Mouse (Mus musculus): ENCODE data around the gene Sppl2b. TPM values are rescaled to one million over a fixed set of nuclear protein-coding genes. Genes with fewer than 3 reads are reported as not detected.
A peak's percentile ranks its signal among the peaks of the same experiment; 100 is the strongest.

The Sppl2b gene
- total and polyA plus RNA-seq, 2 experiments from 2014 or later, result 24.2 to 44.4 TPM

DNA sequence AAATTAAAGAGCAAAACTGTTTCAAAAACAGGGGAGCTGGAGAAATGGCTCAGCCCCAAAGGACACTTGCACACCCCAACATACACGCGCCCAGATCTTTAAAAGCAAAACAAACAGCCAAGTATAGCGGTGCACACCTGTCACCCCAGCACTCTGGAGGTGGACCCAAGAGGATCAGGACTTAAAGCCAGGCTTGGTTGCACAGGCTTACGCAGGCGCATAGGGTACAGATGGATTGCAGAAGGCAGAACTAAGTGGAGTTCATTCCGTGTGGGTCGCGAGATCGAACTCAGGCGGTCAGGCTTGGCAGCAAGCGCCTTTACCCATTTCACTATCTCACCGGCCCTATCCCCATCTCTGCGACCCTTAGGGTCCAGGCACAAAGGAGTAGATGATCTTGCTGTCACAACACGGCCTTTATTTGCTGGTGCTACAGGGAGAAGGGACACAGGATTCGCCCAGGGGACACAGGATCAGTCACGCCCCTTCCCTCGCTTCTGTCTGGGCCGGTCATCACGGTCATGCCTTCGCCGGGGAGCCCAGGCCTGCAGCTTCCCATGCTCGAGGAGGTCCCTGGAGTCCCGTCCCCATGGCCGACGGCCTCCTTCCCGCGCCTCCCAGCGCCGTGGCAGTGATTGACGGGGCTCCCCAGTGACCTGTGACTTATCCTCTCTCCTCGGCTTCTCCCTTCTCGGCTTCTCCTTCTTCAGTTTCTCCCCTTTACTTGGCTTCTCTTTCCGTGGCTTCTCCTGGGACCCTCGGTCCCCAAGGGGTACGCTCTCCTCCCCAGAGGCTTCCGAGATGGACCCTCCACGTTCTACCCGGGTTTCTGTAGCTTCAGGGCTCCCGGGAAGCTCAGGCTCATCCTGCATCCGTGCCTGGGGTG is 46.7 kb upstream of the Sppl2b start:
- no peaks in the 10 kb centered on the region for H3K27me3 ChIP-seq (ENCODE audit: control insufficient read depth, insufficient read depth, low read length)
- peak overlapping the region; percentile 31; the same call in 1 of the 2 replicates for H3K9ac ChIP-seq (replicated peaks; ENCODE audit: low read depth, low read length)
- no peak for ATAC-seq (ENCODE audit: insufficient read depth, low read depth)
- peak overlapping the region; percentile 95 for H3K4me2 ChIP-seq (ENCODE audit: low read depth, low read length)
- H3K4me1 ChIP-seq (ENCODE audit: control insufficient read depth, insufficient read depth), result peaks cover 35% of the 10 kb centered on the region; the same call in 1 of the 2 replicates
- H3K36me3 ChIP-seq (replicated peaks; ENCODE audit: control insufficient read depth, insufficient read depth, low read length), result peaks cover 15% of the 10 kb centered on the region
- WGBS, result 28% methylated on average over 40 of the region's 40 CpGs
- DNase-seq (ENCODE audit: low spot score), result no peak
- H3K4me3 ChIP-seq (ENCODE audit: low read depth, low read length), result 0 out of 2 replicates have a peak overlapping the region, but pooled peaks have one; percentile 0
- TF ChIP-seq EP300 (IDR thresholded peaks at IDR 0.05; ENCODE audit: low read depth) (no peak), CTCF (IDR thresholded peaks at IDR 0.05; ENCODE audit: low read depth) (no peak)
- no peaks in the 10 kb centered on the region for H3K9me3 ChIP-seq (replicated peaks; ENCODE audit: control insufficient read depth, low read length)
- 0 out of 2 replicates have a peak overlapping the region, but pooled peaks have one; percentile 70 for H3K27ac ChIP-seq (ENCODE audit: low read depth)

DNA sequence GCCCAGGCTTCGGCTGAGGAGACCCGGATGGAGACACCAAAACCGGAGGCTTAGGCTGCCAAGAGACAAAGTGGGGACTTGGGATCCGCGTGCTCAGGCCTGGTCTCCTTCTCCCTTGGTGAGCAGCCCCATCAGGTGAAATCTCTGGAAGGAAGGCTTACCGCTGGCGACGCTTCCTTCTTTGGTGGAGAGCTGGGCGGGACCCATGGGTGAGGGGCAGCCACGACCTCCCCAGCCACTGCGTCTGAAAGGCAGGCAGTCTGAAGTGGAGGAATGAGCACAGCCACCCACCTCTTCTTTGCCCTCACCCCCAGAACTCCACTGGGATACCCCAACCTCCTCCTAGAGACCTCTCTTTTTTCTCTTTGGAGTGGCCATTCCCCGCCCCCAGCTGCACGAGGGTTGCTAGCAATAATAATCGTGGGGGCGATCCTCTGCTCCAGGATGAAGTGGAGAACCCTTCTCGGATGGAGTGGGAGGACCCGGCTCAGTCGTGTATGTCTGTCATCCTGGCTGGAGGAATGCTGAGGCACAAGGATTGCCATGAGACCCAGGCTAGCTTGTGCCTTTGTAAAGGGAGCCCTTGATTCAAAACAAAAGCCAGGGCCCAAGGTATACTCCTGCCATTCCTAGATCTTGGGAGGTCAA is 46.0 kb upstream of the Sppl2b start:
- peaks cover 8% of the 10 kb centered on the region for H3K36me3 ChIP-seq (replicated peaks; ENCODE audit: control insufficient read depth, insufficient read depth, low read length)
- H3K27me3 ChIP-seq (ENCODE audit: control insufficient read depth, insufficient read depth, low read length), result no peaks in the 10 kb centered on the region
- 9% methylated on average over 18 of the region's 18 CpGs for WGBS
- H3K9me3 ChIP-seq (replicated peaks; ENCODE audit: control insufficient read depth, low read length), result no peaks in the 10 kb centered on the region
- peak overlapping the region; percentile 95 for H3K4me2 ChIP-seq (ENCODE audit: low read depth, low read length)
- H3K9ac ChIP-seq (replicated peaks; ENCODE audit: low read depth, low read length), result peak overlapping the region; percentile 31; the same call in 1 of the 2 replicates
- ATAC-seq (ENCODE audit: insufficient read depth, low read depth), result no peak
- no peak for TF ChIP-seq CTCF (IDR thresholded peaks at IDR 0.05; ENCODE audit: low read depth)
- TF ChIP-seq EP300 (IDR thresholded peaks at IDR 0.05; ENCODE audit: low read depth), result no peak
- H3K27ac ChIP-seq (ENCODE audit: low read depth), result no peak overlapping the region
- no peak overlapping the region for H3K4me3 ChIP-seq (ENCODE audit: low read depth, low read length)
- no peak for DNase-seq (ENCODE audit: low spot score)
- peaks cover 35% of the 10 kb centered on the region; the same call in 1 of the 2 replicates for H3K4me1 ChIP-seq (ENCODE audit: control insufficient read depth, insufficient read depth)

DNA sequence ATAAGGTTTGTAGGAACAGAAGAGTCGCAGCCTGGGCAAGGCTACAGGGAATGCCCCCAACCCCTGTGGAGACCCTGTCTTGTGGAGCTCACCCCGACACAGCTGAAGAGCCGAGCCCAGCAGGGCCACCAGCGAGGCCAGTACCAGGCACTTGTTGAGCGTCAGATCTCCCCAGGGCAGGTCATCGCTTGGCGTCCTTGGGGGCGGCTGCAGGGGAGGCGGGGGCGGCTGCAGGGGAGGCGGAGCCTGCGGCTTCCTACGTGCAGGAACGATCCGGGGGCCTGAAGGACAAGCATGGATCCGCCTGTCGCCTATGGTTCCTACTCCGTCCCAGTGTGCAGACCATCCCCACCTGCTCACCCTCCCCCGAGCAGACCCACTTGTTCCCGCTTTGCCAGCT is 45.0 kb upstream of the Sppl2b start:
- H3K4me1 ChIP-seq (ENCODE audit: control insufficient read depth, insufficient read depth), result peaks cover 35% of the 10 kb centered on the region; the same call in 1 of the 2 replicates

DNA sequence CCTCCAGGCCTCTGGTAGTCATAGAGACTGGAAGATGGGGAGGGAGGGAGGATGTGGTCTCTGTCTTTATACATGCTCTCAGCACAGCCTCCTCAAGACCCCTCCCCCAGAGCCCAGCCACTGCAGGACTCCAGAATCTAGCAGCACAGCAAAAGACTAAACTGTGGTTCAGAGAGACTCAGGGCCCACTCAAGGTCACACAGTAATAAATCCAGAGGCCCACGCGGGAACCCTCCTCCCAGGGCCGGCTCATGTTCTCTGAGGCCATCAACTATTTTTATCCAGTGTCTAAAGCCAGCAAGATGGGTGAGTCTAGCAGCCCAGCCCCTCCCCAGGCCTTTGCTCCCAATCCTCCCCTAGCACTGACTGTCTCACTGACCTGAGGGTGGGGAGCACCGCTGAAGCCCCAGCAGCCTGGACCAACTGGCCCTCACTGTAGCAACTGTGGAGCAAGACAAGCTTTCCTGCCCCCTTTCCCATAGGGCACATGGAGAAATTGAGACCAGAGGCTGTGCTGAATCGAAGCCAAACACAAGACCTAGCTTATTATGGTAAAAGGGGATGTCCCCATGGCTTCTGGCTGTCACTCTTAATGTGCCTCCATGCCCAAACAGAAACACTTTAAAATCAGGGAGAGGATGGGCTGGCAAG is 42.6 kb upstream of the Sppl2b start:
- ATAC-seq (ENCODE audit: insufficient read depth, low read depth), result no peak
- H3K9ac ChIP-seq (replicated peaks; ENCODE audit: low read depth, low read length), result peak overlapping the region; percentile 36; the same call in 1 of the 2 replicates

More for the DNA sequence above, 45.0 kb upstream of the Sppl2b start:
- no peak for DNase-seq (ENCODE audit: low spot score)
- Histone ChIP-seq H3K36me3 (replicated peaks; ENCODE audit: control insufficient read depth, insufficient read depth, low read length) (no peaks in the 10 kb centered on the region), H3K27ac (ENCODE audit: low read depth) (no peak overlapping the region), H3K27me3 (ENCODE audit: control insufficient read depth, insufficient read depth, low read length) (no peaks in the 10 kb centered on the region), H3K9me3 (replicated peaks; ENCODE audit: control insufficient read depth, low read length) (no peaks in the 10 kb centered on the region), H3K9ac (replicated peaks; ENCODE audit: low read depth, low read length) (peak overlapping the region; percentile 40; the same call in 1 of the 2 replicates), H3K4me3 (ENCODE audit: low read depth, low read length) (peak overlapping the region; percentile 21; the same call in 1 of the 2 replicates), H3K4me2 (ENCODE audit: low read depth, low read length) (peak overlapping the region; percentile 54)
- ATAC-seq (ENCODE audit: insufficient read depth, low read depth), result no peak
- no peak for TF ChIP-seq EP300 (IDR thresholded peaks at IDR 0.05; ENCODE audit: low read depth)
- no peak for TF ChIP-seq CTCF (IDR thresholded peaks at IDR 0.05; ENCODE audit: low read depth)
- WGBS, result 6% methylated on average over 19 of the region's 20 CpGs

DNA sequence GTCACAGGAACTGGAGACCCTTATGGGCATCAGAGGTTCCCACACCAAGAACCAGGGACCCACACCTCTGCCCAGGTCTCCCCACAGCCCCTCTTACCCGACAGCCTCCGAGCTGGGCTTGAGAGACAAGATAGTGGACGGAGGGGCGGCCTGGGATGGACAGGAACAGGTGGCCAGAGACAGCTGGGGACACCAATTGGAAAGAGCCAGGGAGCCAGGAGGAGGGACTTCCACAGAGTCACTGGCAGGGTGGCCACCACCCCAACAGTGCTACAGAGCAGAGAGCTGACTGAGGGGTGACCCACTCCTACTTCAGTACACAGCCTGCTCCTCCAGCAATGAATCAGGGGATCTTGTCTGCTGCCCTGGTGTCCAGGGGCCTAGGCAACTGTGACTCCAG is 41.7 kb upstream of the Sppl2b start, which contains the start of gene Jsrp1:
TSS of gene Jsrp1 (minus strand) at position 133 of the 400 bp plus-strand sequence.
- DNase-seq (ENCODE audit: low spot score) (no peak), ATAC-seq (ENCODE audit: insufficient read depth, low read depth) (no peak)
- H3K4me1 ChIP-seq (ENCODE audit: control insufficient read depth, insufficient read depth), result 0 out of 2 replicates have a peak, but pooled peaks cover 19% of the 10 kb centered on the region
- H3K27me3 ChIP-seq (ENCODE audit: control insufficient read depth, insufficient read depth, low read length), result no peaks in the 10 kb centered on the region
- TF ChIP-seq EP300 (IDR thresholded peaks at IDR 0.05; ENCODE audit: low read depth) (no peak), CTCF (IDR thresholded peaks at IDR 0.05; ENCODE audit: low read depth) (no peak)
- no peaks in the 10 kb centered on the region for H3K9me3 ChIP-seq (replicated peaks; ENCODE audit: control insufficient read depth, low read length)
- H3K4me3 ChIP-seq (ENCODE audit: low read depth, low read length), result no peak within 1 kb of the TSS
- no peak within 1 kb of the TSS for H3K4me2 ChIP-seq (ENCODE audit: low read depth, low read length)
- H3K36me3 ChIP-seq (replicated peaks; ENCODE audit: control insufficient read depth, insufficient read depth, low read length), result no peaks in the 10 kb centered on the region
- no peak within 1 kb of the TSS for H3K27ac ChIP-seq (ENCODE audit: low read depth)
- WGBS, result 82% methylated on average over 4 of the region's 4 CpGs
- peak within 1 kb of the TSS; percentile 36; the same call in 1 of the 2 replicates for H3K9ac ChIP-seq (replicated peaks; ENCODE audit: low read depth, low read length)

More for the DNA sequence above, 42.6 kb upstream of the Sppl2b start:
- TF ChIP-seq EP300 (IDR thresholded peaks at IDR 0.05; ENCODE audit: low read depth) (no peak), CTCF (IDR thresholded peaks at IDR 0.05; ENCODE audit: low read depth) (no peak)
- Histone ChIP-seq H3K4me1 (ENCODE audit: control insufficient read depth, insufficient read depth) (0 out of 2 replicates have a peak, but pooled peaks cover 25% of the 10 kb centered on the region), H3K4me3 (ENCODE audit: low read depth, low read length) (no peak overlapping the region), H3K4me2 (ENCODE audit: low read depth, low read length) (no peak overlapping the region), H3K36me3 (replicated peaks; ENCODE audit: control insufficient read depth, insufficient read depth, low read length) (no peaks in the 10 kb centered on the region), H3K27ac (ENCODE audit: low read depth) (no peak overlapping the region), H3K27me3 (ENCODE audit: control insufficient read depth, insufficient read depth, low read length) (no peaks in the 10 kb centered on the region), H3K9me3 (replicated peaks; ENCODE audit: control insufficient read depth, low read length) (no peaks in the 10 kb centered on the region)
- no peak for DNase-seq (ENCODE audit: low spot score)
- 36% methylated on average over 5 of the region's 5 CpGs for WGBS

Measured in heart, postnatal 0 days (tissue).